Mouse (Mus musculus): ENCODE data around the gene Lsp1.

DNA sequence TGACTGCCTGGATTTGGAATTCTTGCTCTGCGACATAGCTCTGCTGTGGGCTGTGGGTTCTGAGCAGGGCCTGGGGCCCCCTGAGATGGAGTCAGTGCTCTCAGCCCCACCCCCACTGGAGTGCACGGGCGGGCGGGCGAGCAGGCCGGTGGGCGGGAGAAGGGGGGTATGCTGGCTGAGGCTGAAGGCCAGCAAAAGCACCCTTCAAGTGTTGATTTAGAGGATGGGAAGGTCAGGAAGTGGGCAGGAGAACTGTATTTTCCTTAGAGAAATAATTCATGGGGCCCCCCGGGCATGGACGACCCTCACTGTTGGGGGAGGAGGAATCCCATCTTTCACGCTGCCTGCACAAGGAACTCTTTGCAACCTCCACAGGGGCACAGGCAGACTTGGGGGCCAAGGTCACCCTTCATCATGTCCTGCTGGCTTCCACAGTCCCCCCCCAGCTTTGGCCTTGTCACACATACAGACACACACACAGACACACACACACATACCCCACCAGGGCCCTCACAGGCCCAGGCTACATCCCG lies 82.2 kb downstream of the Lsp1 start:
- TF ChIP-seq POLR2A (IDR thresholded peaks at IDR 0.05; ENCODE audit: low read depth, low read length) (no peak), CTCF (IDR thresholded peaks at IDR 0.05; ENCODE audit: borderline replicate concordance, insufficient read depth, low read length) (no peak)

Data from embryonic fibroblast, embryonic 13.5 days (primary cell).